ENCODE assay signal across 11 mouse cellular contexts in the genomic region with DNA sequence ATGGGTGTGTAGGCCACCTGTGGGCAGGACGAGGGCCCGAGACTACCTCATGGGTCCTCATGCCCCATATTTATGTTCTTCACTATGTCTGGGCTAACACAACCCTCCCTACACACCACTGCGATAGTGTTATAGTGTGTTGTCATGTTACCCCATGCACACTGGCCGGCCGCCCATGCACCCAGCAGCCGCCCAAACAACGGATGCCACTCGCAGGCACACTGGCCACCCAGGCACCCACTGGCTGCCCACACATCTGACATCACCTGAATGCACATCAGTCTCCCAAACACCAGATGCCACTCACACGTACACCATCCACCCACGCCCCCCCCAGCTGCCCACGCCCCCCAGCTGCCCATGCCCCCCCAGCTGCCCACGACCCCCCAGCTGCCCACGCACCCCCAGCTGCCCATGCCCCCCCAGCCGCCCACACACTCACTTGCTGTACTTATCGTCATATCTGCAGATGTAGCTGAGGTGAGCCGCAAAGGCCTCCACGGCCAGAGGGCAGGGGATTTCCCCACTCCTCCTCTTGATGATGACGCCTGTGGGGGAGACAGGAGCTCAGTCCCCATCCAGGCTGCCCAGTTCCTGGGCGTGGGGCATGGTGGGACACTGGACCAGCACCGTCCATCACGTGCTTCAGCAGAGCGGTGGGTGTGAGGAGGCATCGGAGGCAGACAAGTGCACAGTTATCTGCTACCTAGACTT.
"Had no signal": no experiment of that assay in that cellular context is flagged by ENCODE, and none has a peak within 500 bp of the region (broad histone marks: within the 10 kb centered on the region; RNA-seq: fewer than 3 reads in every experiment).

No protein-coding gene starts in this region.

- H3K27me3 ChIP-seq: limb, embryonic 12.5 days; liver, embryonic 13.5 days; lung, embryonic 15.5 days; midbrain, embryonic 15.5 days had no signal

- H3K9me3 ChIP-seq: limb, embryonic 12.5 days; liver, embryonic 13.5 days; lung, embryonic 15.5 days; midbrain, embryonic 10.5 days; midbrain, embryonic 15.5 days had no signal

- ATAC-seq: intestine, embryonic 16.5 days; liver, postnatal 0 days; midbrain, embryonic 15.5 days had no signal

- H3K4me3 ChIP-seq: limb, embryonic 12.5 days; liver, embryonic 13.5 days; lung, embryonic 15.5 days; midbrain, embryonic 10.5 days; midbrain, embryonic 15.5 days had no signal

- H3K36me3 ChIP-seq: limb, embryonic 12.5 days; liver, embryonic 13.5 days; lung, embryonic 15.5 days; midbrain, embryonic 10.5 days; midbrain, embryonic 15.5 days had no signal

- DNase-seq: kidney, adult 2 months; kidney, postnatal 36 days; liver, embryonic 13.5 days; liver, postnatal 0 days; right cerebral cortex, postnatal 25 days; thymus, postnatal 14 days had no signal

- H3K4me1 ChIP-seq: limb, embryonic 12.5 days; liver, embryonic 13.5 days; midbrain, embryonic 15.5 days had no signal
